Mouse (Mus musculus) urinary bladder, postnatal 36 days (tissue): ENCODE measurements around the gene Mmp25.

Source experiments
- DNase-seq, 2 experiments: peaks; one replicate each; pipeline ENCODE4 v3.0.0; 2022; ENCODE audit warnings: low spot score in 2 of 2, mixed read lengths in 1 of 2

Gene Mmp25

GRCm38 (mm10) chr17:23644613-23645495 lies at the start of gene Mmp25:
Mmp25 (minus strand) TSS chr17:23645277.
- DNase-seq: no peak

- DNase-seq: no peak
Observed at GRCm38 (mm10) chr17:23694491-23694890, 49.4 kb upstream of the Mmp25 start.

- no peak for DNase-seq
Observed at GRCm38 (mm10) chr17:23683856-23684672, 39.0 kb upstream of the Mmp25 start, which contains the start of gene Cldn9. Cldn9 (minus strand) TSS chr17:23684026.

GRCm38 (mm10) chr17:23683226-23683625 lies 38.1 kb upstream of the Mmp25 start:
- no peak for DNase-seq

- no peak for DNase-seq
Observed at GRCm38 (mm10) chr17:23682530-23682929, 37.5 kb upstream of the Mmp25 start.

GRCm38 (mm10) chr17:23682092-23682491 lies 37.0 kb upstream of the Mmp25 start:
- DNase-seq: no peak

- peak in 1 of 2 experiments; percentile 11 for DNase-seq
Observed at GRCm38 (mm10) chr17:23681086-23681485, 36.0 kb upstream of the Mmp25 start.

GRCm38 (mm10) chr17:23680336-23680735 lies 35.3 kb upstream of the Mmp25 start:
- no peak for DNase-seq

- no peak for DNase-seq
Observed at GRCm38 (mm10) chr17:23679127-23679835, 34.2 kb upstream of the Mmp25 start, which contains the start of gene Cldn6. Cldn6 (plus strand) TSS chr17:23679249.

- DNase-seq: peak; percentile 81 to 87
Observed at GRCm38 (mm10) chr17:23677236-23677679, 32.2 kb upstream of the Mmp25 start, which contains the start of gene Tnfrsf12a. Tnfrsf12a (minus strand) TSS chr17:23677468.

- peak in 1 of 2 experiments; percentile 37 for DNase-seq
Observed at GRCm38 (mm10) chr17:23676473-23677031, 31.5 kb upstream of the Mmp25 start.

GRCm38 (mm10) chr17:23675564-23676281 lies 30.6 kb upstream of the Mmp25 start:
- DNase-seq: peak; percentile 75

GRCm38 (mm10) chr17:23675127-23675526 lies 30.1 kb upstream of the Mmp25 start:
- DNase-seq: peak; percentile 69 to 78

GRCm38 (mm10) chr17:23674271-23674952 lies 29.3 kb upstream of the Mmp25 start:
- peak in 1 of 2 experiments; percentile 7 for DNase-seq

GRCm38 (mm10) chr17:23673424-23674073 lies 28.5 kb upstream of the Mmp25 start, which contains the start of the genes Hcfc1r1 and Thoc6:
Hcfc1r1 (plus strand) TSS chr17:23673596.
Thoc6 (minus strand) TSS chr17:23673882.
- peak; percentile 86 to 90 for DNase-seq

GRCm38 (mm10) chr17:23672761-23673160 lies 27.7 kb upstream of the Mmp25 start:
- no peak for DNase-seq

- DNase-seq: no peak
Observed at GRCm38 (mm10) chr17:23671519-23671918, 26.4 kb upstream of the Mmp25 start.

GRCm38 (mm10) chr17:23670516-23671074 lies 25.5 kb upstream of the Mmp25 start:
- no peak for DNase-seq

GRCm38 (mm10) chr17:23665511-23665910 lies 20.4 kb upstream of the Mmp25 start:
- no peak for DNase-seq
